Mouse (Mus musculus) granulocyte monocyte progenitor cell, adult 5-6 weeks (primary cell): ENCODE measurements around the gene Dph1. TPM values are rescaled to one million over a fixed set of nuclear protein-coding genes. Genes with fewer than 3 reads are reported as not detected.

Experiments used
- ATAC-seq: replicated peaks from 2 replicates; pipeline ENCODE4 v1.8.0; 2016; ENCODE audit warnings: mild to moderate bottlenecking, moderate TSS enrichment, inconsistent platforms; ENCODE audit not compliant: poor library complexity, severe bottlenecking
- total RNA-seq, 2 experiments: library from RNA; stranded (forward) in 1 of 2; stranded (reverse) in 1 of 2; fragments of 200-712, 200-1000 nt in 1 of 2; fragments of >200 nt in 1 of 2; fragmentation: Nextera tagmentation in 1 of 2; gene quantifications; 2 replicates each; pipeline ENCODE4 v1.2.3; 2014 to 2017

Dph1 gene
- total RNA-seq (2014; fragmentation: Nextera tagmentation) (7.6 and 17.1 TPM in 2 replicates), total RNA-seq (2017) (8.9 and 10.6 TPM in 2 replicates)

GRCm38 (mm10) chr11:75190905-75191441 lies at the start of gene Dph1:
Dph1 (minus strand) TSS chr11:75191241.
- no peak for ATAC-seq

DNA sequence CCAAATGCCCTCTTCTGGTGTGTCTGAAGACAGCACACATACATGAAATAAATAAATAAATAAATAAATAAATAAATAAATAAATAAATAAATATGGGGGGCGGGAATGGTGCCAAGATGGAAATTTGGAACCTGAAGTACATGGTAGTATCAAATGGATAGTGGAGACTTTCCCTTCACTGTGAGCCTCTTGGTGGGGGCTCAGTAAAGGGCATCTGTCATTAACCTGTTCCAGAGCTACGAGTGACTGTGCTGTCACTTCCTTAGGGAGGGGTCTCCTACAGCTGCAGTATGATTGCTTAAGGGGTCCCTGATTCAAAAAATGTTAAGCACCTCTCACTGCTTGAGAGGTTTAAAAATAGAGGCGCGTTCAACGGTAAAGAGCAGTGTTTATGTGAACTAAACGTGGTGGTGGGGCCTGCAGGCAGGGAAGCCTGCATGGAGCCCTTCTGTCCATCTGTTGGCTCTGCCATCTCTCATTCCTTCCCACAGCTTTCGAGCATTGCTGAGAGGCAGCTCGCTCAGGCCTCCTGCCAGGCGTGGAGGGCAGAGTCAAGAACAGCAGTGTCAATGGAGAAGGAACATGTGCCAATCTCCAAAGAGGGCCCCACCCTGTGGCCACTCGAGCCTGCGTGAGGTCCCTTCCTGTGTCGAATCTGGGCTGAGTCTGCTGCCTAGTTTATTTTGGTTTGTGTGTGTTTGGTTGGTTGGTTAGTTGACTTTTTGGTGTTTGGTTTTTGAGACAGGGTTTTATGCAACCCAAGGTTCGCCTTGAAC lies 49.3 kb upstream of the Dph1 start:
- no peak for ATAC-seq

GRCm38 (mm10) chr11:75234745-75235144 lies 43.7 kb upstream of the Dph1 start:
- no peak for ATAC-seq

- no peak for ATAC-seq
Measured at GRCm38 (mm10) chr11:75232434-75232833, 41.4 kb upstream of the Dph1 start.

- ATAC-seq, result peak; percentile 82
Measured at GRCm38 (mm10) chr11:75231756-75232155, 40.7 kb upstream of the Dph1 start.

- ATAC-seq, result no peak
Measured at GRCm38 (mm10) chr11:75230272-75230760, 39.3 kb upstream of the Dph1 start.

DNA sequence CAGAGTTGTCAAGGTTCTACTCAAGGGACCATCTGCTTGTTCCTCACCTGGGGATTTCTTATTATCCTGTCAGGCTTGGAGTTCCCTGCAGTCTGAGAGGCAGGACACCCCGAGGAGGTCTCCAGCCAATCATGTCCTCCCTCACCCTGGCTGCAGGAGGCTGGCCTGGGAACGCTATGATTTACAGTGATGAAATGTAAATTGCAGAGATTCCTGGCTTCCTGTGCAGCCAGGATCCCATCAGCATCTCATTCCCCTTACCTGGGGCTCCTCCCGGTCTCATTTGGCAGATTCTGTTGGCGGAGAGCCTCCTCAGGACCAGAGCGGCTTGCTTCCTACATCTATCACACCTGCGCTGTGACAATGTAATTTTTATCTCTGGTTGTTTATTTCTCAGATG lies 38.2 kb upstream of the Dph1 start:
- ATAC-seq, result no peak

DNA sequence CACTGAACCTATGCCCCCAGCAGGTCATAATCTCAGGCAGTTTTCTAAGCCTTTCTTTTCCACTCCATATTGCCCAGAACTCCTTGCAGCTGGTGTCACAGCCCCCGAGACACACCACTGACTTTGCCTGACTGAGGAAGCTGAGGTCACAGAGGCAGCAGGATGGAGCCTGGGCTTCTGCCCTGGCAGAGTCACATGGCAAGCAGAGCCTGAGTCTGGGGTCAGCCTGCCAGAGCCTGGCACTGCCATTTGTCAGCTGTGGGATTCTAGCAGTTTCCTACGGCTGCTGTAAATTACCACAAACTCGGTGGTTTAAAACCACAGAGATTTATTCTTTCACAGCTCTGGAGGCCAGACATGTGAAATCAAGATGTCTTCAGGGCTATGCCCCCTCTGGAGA lies 36.6 kb upstream of the Dph1 start:
- ATAC-seq, result peak; percentile 52; the same call in 1 of the 2 replicates

GRCm38 (mm10) chr11:75224835-75225234 lies 33.8 kb upstream of the Dph1 start:
- ATAC-seq, result no peak

GRCm38 (mm10) chr11:75224062-75224461 lies 33.0 kb upstream of the Dph1 start:
- no peak for ATAC-seq

GRCm38 (mm10) chr11:75220517-75221145 lies 29.6 kb upstream of the Dph1 start:
- ATAC-seq, result no peak

GRCm38 (mm10) chr11:75220115-75220514 lies 29.1 kb upstream of the Dph1 start:
- no peak for ATAC-seq

GRCm38 (mm10) chr11:75214081-75214950 lies 23.3 kb upstream of the Dph1 start:
- ATAC-seq, result no peak

GRCm38 (mm10) chr11:75213372-75214080 lies 22.5 kb upstream of the Dph1 start:
- no peak for ATAC-seq

- no peak for ATAC-seq
Measured at GRCm38 (mm10) chr11:75212876-75213275, 21.8 kb upstream of the Dph1 start.

DNA sequence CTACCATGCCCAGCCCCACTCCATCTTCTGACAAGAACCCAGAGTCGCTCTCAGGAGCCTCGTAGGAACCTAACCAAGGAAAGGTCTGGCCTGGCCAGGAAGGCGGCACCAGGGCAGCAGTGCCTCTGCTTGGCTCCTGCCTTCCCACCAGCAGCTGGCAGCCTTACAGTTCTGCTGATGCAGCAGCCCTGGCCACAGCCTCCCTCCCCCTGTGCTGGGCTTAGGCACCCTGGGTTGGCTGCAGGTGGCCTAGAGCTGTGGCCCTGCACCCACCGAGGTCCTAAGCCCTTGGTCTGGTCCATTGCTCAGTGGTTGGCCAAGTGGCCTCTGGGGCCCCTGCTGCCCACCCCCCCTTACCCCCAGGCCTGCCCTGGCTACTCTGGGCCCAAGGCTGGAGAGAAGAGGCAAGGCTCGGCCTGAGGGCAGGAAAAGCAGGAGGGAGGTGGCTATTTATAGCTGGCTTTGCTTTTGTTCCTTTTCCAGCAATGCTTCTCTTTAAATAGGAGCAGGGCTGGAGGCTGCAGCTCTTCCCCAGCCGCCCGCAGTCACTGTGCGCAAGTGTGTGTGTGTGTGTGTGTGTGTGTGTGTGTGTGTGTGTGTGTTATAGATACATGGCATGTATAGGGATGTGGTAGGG lies 21.1 kb upstream of the Dph1 start:
- ATAC-seq, result no peak

DNA sequence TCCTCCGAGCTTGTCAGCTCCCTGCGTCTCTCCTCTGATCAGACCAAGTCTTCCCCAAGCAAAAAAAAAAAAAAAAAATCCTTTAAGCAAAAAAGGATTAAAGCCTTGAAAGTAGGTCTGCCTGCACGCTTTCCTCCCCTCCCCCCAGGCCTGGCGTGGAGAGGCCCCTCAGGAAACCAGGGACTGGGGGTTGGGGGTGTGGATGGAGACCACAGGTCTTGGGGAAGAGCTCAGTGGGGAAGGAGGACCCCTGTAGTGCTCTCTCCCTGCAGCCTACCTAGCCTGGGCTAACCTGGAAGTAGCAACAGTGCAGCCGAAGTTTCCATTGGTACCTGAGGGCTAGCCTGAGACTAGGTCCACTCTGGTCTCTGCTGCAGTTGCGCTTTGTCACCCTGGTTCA lies 19.7 kb upstream of the Dph1 start:
- no peak for ATAC-seq

DNA sequence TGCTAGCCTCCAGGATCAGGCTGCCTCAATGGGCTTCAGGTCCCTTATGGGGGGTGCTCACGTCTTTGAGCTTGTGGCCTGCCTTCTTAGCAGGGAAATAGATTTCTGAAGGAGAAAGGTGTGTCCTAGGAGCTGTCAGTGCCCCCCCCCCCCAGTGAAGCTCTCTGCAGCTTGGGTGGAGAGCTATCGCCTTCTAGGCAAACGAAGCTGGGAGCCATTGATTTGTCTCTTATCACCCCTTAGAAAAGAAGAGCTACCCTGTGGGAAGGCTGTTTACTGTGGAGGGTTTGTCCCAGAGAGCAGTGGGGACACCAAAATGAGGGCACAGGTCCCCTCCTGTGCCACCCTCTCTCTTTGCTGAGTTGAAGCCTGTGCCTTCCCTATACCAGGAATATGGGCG lies 19.1 kb upstream of the Dph1 start:
- ATAC-seq, result no peak

DNA sequence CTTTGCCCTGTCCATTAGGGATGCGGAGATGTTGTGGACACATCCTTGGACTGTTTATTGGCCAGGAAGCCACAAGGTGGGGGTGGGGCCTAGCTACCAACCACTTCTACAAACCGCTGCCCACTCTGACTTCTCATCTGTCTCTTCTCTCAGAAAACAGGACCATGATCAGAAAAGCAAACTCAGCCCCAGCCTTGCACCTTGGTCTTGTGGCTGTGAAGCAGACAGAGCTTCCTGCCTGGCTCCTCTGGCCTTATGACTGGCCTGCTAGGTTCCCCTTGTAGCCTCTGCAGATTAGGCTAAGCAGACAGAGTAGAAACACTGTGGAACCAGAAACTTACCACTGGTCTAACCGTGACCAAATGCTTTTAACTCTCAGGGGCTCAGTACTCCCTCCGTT lies 18.3 kb upstream of the Dph1 start:
- ATAC-seq, result peak; percentile 45
